Mouse (Mus musculus): ENCODE data around the gene Bmp5.

Gene Bmp5

GRCm38 (mm10) chr9:75840841-75841240 lies 65.7 kb downstream of the Bmp5 start:
- DNase-seq (ENCODE audit: low spot score) = no peak

GRCm38 (mm10) chr9:75846010-75846409 lies 70.8 kb downstream of the Bmp5 start:
- DNase-seq (ENCODE audit: low spot score) = no peak

- DNase-seq (ENCODE audit: low spot score) = no peak
Observed at GRCm38 (mm10) chr9:75850670-75851228, 75.6 kb downstream of the Bmp5 start.

- DNase-seq (ENCODE audit: low spot score) = no peak
Observed at GRCm38 (mm10) chr9:75858161-75858560, 83.0 kb downstream of the Bmp5 start.

- DNase-seq (ENCODE audit: low spot score) = no peak
Observed at GRCm38 (mm10) chr9:75858939-75859338, 83.8 kb downstream of the Bmp5 start.

- DNase-seq (ENCODE audit: low spot score) = no peak
Observed at GRCm38 (mm10) chr9:75870332-75871177, 95.4 kb downstream of the Bmp5 start.

- DNase-seq (ENCODE audit: low spot score) = no peak
Observed at GRCm38 (mm10) chr9:75876333-75876732, 101.2 kb downstream of the Bmp5 start.

- DNase-seq (ENCODE audit: low spot score) = no peak
Observed at GRCm38 (mm10) chr9:75883481-75884190, 108.5 kb downstream of the Bmp5 start.

GRCm38 (mm10) chr9:75886801-75887544 lies 111.8 kb downstream of the Bmp5 start:
- no peak for DNase-seq (ENCODE audit: low spot score)

- no peak for DNase-seq (ENCODE audit: low spot score)
Observed at GRCm38 (mm10) chr9:75896918-75897317, 121.8 kb downstream of the Bmp5 start.

GRCm38 (mm10) chr9:75898022-75898421 lies 122.9 kb downstream of the Bmp5 start:
- DNase-seq (ENCODE audit: low spot score) = no peak

GRCm38 (mm10) chr9:75901219-75901618 lies 126.1 kb downstream of the Bmp5 start:
- no peak for DNase-seq (ENCODE audit: low spot score)

GRCm38 (mm10) chr9:75905497-75905896 lies 130.3 kb downstream of the Bmp5 start:
- DNase-seq (ENCODE audit: low spot score) = no peak

- DNase-seq (ENCODE audit: low spot score) = no peak
Observed at GRCm38 (mm10) chr9:75910112-75910799, 135.1 kb downstream of the Bmp5 start.

GRCm38 (mm10) chr9:75911542-75911941 lies 136.4 kb downstream of the Bmp5 start:
- no peak for DNase-seq (ENCODE audit: low spot score)

GRCm38 (mm10) chr9:75916027-75916426 lies 140.9 kb downstream of the Bmp5 start:
- no peak for DNase-seq (ENCODE audit: low spot score)

GRCm38 (mm10) chr9:75927196-75927880 lies 152.2 kb downstream of the Bmp5 start:
- no peak for DNase-seq (ENCODE audit: low spot score)

- no peak for DNase-seq (ENCODE audit: low spot score)
Observed at GRCm38 (mm10) chr9:75928068-75928467, 152.9 kb downstream of the Bmp5 start.

- DNase-seq (ENCODE audit: low spot score) = no peak
Observed at GRCm38 (mm10) chr9:75944663-75945062, 169.5 kb downstream of the Bmp5 start.

Measured in testis, postnatal 14 days (tissue).